Mouse (Mus musculus) kidney, adult 2 months (tissue): ENCODE data around the gene Ube2j2.

Source experiments
- CTCF ChIP-seq: fragments of 200-500 bp; conservative IDR thresholded peaks from 2 replicates; pipeline ENCODE4 v1.5.1; 2011; ENCODE audit warnings: low read depth, mild to moderate bottlenecking, control low read depth, low read length, moderate library complexity, mixed read lengths; ENCODE audit not compliant: insufficient read depth, insufficient read length
- POLR2A ChIP-seq: fragments of 200-500 bp; IDR thresholded peaks from one replicate; pipeline ENCODE4 v1.6.1; 2011; ENCODE audit warnings: low read depth, low read length, control low read depth

GRCm38 (mm10) chr4:155973239-155973638 is 29.6 kb downstream of the Ube2j2 start:
- no peak for TF ChIP-seq CTCF
- no peak for TF ChIP-seq POLR2A
